ENCODE assay signal across 8 mouse cellular contexts in genomic region chr5:70842192-70843095, GRCm38 (mm10). TPM values are rescaled to one million over a fixed set of nuclear protein-coding genes. Genes with fewer than 3 reads are reported as not detected.
DNase-seq lines count a peak whose midpoint lies in the region; ATAC-seq and TF ChIP-seq lines count a peak whose summit lies in the region.

Gene Gabrg1 (minus strand): TSS chr5:70842617.

- TF ChIP-seq CTCF in liver, adult 2 months (IDR thresholded peaks at IDR 0.05; ENCODE audit: low read depth, low read length): no peak

- no peaks in the 10 kb centered on the region for H3K36me3 ChIP-seq in liver, adult 2 months (ENCODE audit: control insufficient read depth, insufficient read depth, low read length)
- no peaks in the 10 kb centered on the region for H3K36me3 ChIP-seq in hindbrain, embryonic 12.5 days

- H3K79me2 ChIP-seq in liver, adult 2 months (ENCODE audit: control insufficient read depth, insufficient read depth, low read length): no peaks in the 10 kb centered on the region

- no peak within 1 kb of the TSS for H3K9ac ChIP-seq in liver, adult 2 months (ENCODE audit: low read depth, low read length)
- H3K9ac ChIP-seq in hindbrain, embryonic 12.5 days: no peak within 1 kb of the TSS; the same call in 1 of the 2 replicates

- H3K9me3 ChIP-seq in hindbrain, embryonic 12.5 days (replicated peaks): no peaks in the 10 kb centered on the region

- peak within 1 kb of the TSS; percentile 79 for H3K4me2 ChIP-seq in hindbrain, embryonic 12.5 days (replicated peaks)

- TF ChIP-seq POLR2A in liver, adult 2 months (IDR thresholded peaks at IDR 0.05; ENCODE audit: extremely low read depth, insufficient read depth, low read length): no peak

- H3K4me3 ChIP-seq in liver, adult 2 months (ENCODE audit: insufficient read depth, low read depth, low read length): no peak within 1 kb of the TSS
- H3K4me3 ChIP-seq in hindbrain, embryonic 12.5 days: peak within 1 kb of the TSS; percentile 34

- no peaks in the 10 kb centered on the region for H3K4me1 ChIP-seq in liver, adult 2 months (ENCODE audit: control insufficient read depth, insufficient read depth, low read length)
- H3K4me1 ChIP-seq in hindbrain, embryonic 12.5 days: 0 out of 2 replicates have a peak, but pooled peaks cover 2% of the 10 kb centered on the region

- intact Hi-C loops in left cerebral cortex, postnatal 36 days (cut with DNase I): loop anchor here (5.0 kb wide), 1 partner anchor 250 kb away; no protein-coding TSS in a partner anchor

- peak; percentile 94 for ATAC-seq in hindbrain, embryonic 12.5 days (ENCODE audit: low FRiP score)

- peak; percentile 35 for DNase-seq in liver, adult 2 months (ENCODE audit: extremely low read depth, low read depth, low spot score)
- DNase-seq in liver: no peak
- peak; percentile 72 for DNase-seq in embryo, embryonic 10 days (ENCODE audit: low spot score)
- DNase-seq in left cerebral cortex, postnatal 36 days (ENCODE audit: low spot score in 2 of 2): peak; percentile 58 to 63
- DNase-seq in right cerebral cortex, postnatal 10 days (ENCODE audit: low spot score in 2 of 2): peak; percentile 86 to 91
- DNase-seq in thymus, postnatal 25 days: no peak
- no peak for DNase-seq in spleen, postnatal 10 days (ENCODE audit: low spot score in 2 of 2)

- H3K27ac ChIP-seq in liver, adult 2 months (replicated peaks; ENCODE audit: insufficient read depth, low read depth, low read length): no peak within 1 kb of the TSS
- 0 out of 2 replicates have a peak within 1 kb of the TSS, but pooled peaks have one; percentile 30 for H3K27ac ChIP-seq in hindbrain, embryonic 12.5 days

- 0 out of 2 replicates have a peak, but pooled peaks cover 2% of the 10 kb centered on the region for H3K27me3 ChIP-seq in liver, adult 2 months (ENCODE audit: control insufficient read depth, insufficient read depth, low read length)
- H3K27me3 ChIP-seq in hindbrain, embryonic 12.5 days: no peaks in the 10 kb centered on the region

- WGBS in liver, adult 2 months: 13% methylated on average over 19 of the region's 19 CpGs
- under 1% methylated on average over 19 of the region's 19 CpGs for WGBS in hindbrain, embryonic 12.5 days

RNA-seq across cellular contexts. Expression of gene Gabrg1, which starts in this region (rescaled TPM):
- not detected in 2 replicates for total RNA-seq in liver, adult 2 months (2014; rRNA removed)
- not detected in 2 replicates for polyA plus RNA-seq in liver, adult 2 months (2012; rRNA removed)
- polyA plus RNA-seq in hindbrain, embryonic 12.5 days (2016; fragmentation: Nextera tagmentation; extraction: Ambion mirVana): 1.1 and 2.0 TPM in 2 replicates
- 10 to 100 TPM; 13.9 to 17.9 TPM for total RNA-seq in left cerebral cortex, postnatal 36 days (2021)

Comparison
In these comparisons a context has a peak if more than half of its experiments do, and no peak if none do; other contexts are left out.
1. RNA of gene Gabrg1 (total RNA-seq): 13.9 to 17.9 TPM in left cerebral cortex, postnatal 36 days; not detected in liver, adult 2 months; every median in the first group is over 10 times any median in the second.
2. Peak in DNase-seq in liver, adult 2 months; RNA of the gene not detected or under 1 TPM.
3. DNase-seq: peak in embryo, embryonic 10 days (single experiment), left cerebral cortex, postnatal 36 days (2 of 2) and right cerebral cortex, postnatal 10 days (2 of 2); none in liver (single experiment), thymus, postnatal 25 days (single experiment) and spleen, postnatal 10 days (0 of 2).